Mouse (Mus musculus): ENCODE results near the gene Tfpt.
"Not testable (repeated sequence)": the region's sequence is repeated elsewhere in the genome, so short reads cannot be mapped to it uniquely, and the experiment has no call there.

Gene Tfpt

GRCm38 (mm10) chr7:3576354-3577124 is 53.2 kb downstream of the Tfpt start:
- ATAC-seq (ENCODE audit: low TSS enrichment), result no peak

GRCm38 (mm10) chr7:3574216-3574615 is 55.5 kb downstream of the Tfpt start:
- no peak; the same call in 1 of the 2 replicates for ATAC-seq (ENCODE audit: low TSS enrichment)

- ATAC-seq (ENCODE audit: low TSS enrichment), result no peak
Observed at GRCm38 (mm10) chr7:3571847-3572246, 57.9 kb downstream of the Tfpt start.

- ATAC-seq (ENCODE audit: low TSS enrichment), result not testable (repeated sequence)
Observed at GRCm38 (mm10) chr7:3570580-3570979, 59.1 kb downstream of the Tfpt start.
